Mouse (Mus musculus): ENCODE measurements at regions not wholly inside any gene's neighbourhood (a gene's known extent, or its start where the extent isn't known, plus 50 kb on each side); places are given as distances from the start of the nearest gene placed in this dataset.
A peak's percentile ranks its signal among the peaks of the same experiment; 100 is the strongest.

DNA sequence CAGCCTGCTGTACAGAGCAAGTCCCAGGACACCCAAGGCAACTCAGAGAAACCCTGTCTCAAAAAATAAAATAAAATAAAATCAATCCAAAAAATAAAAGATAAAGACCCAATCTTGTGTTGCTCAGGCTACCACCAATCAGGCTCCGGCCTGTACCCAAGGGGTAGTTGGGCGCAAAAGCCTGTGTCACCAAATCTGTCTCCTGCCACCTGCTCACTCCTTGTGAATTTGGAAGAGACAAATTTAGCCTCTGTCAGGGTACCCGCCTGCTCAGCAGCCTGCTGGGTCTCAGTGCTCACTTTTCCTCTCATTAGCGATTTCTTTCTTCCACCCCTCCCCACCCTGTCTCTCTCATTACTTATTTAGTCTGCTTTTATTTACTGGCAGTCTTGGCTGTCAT lies 54.6 kb downstream of the Sox4 start:
- TF ChIP-seq CTCF (IDR thresholded peaks at IDR 0.05): no peak
- Histone ChIP-seq H3K27ac (no peak overlapping the region), H3K4me3 (no peak overlapping the region)
- DNase-seq: no peak
- intact Hi-C loops (cut with DNase I): no loop called here

GRCm38 (mm10) chr13:28892896-28893295 lies 60.6 kb downstream of the Sox4 start:
- no peak overlapping the region for H3K4me3 ChIP-seq
- no peak overlapping the region for H3K27ac ChIP-seq
- intact Hi-C loops (cut with DNase I): no loop called here
- DNase-seq: no peak
- TF ChIP-seq CTCF (IDR thresholded peaks at IDR 0.05): no peak

- intact Hi-C loops (cut with DNase I): loop anchor here (5.0 kb wide), 1 partner anchor 65 kb away; the partner anchor contains the start of gene Sox4
- no peak for DNase-seq
Observed at GRCm38 (mm10) chr13:28887098-28887497, 66.4 kb downstream of the Sox4 start.

GRCm38 (mm10) chr13:28886691-28887090 lies 66.8 kb downstream of the Sox4 start:
- Histone ChIP-seq H3K4me3 (peak overlapping the region; percentile 19; the same call in 1 of the 2 replicates), H3K27ac (no peak overlapping the region)
- intact Hi-C loops (cut with DNase I): loop anchor here (5.0 kb wide), 1 partner anchor 66 kb away; the partner anchor contains the start of gene Sox4
- no peak for DNase-seq
- TF ChIP-seq CTCF (IDR thresholded peaks at IDR 0.05): no peak

More at GRCm38 (mm10) chr13:28887098-28887497, 66.4 kb downstream of the Sox4 start:
- TF ChIP-seq CTCF (IDR thresholded peaks at IDR 0.05): no peak
- Histone ChIP-seq H3K4me3 (no peak overlapping the region), H3K27ac (no peak overlapping the region)

DNA sequence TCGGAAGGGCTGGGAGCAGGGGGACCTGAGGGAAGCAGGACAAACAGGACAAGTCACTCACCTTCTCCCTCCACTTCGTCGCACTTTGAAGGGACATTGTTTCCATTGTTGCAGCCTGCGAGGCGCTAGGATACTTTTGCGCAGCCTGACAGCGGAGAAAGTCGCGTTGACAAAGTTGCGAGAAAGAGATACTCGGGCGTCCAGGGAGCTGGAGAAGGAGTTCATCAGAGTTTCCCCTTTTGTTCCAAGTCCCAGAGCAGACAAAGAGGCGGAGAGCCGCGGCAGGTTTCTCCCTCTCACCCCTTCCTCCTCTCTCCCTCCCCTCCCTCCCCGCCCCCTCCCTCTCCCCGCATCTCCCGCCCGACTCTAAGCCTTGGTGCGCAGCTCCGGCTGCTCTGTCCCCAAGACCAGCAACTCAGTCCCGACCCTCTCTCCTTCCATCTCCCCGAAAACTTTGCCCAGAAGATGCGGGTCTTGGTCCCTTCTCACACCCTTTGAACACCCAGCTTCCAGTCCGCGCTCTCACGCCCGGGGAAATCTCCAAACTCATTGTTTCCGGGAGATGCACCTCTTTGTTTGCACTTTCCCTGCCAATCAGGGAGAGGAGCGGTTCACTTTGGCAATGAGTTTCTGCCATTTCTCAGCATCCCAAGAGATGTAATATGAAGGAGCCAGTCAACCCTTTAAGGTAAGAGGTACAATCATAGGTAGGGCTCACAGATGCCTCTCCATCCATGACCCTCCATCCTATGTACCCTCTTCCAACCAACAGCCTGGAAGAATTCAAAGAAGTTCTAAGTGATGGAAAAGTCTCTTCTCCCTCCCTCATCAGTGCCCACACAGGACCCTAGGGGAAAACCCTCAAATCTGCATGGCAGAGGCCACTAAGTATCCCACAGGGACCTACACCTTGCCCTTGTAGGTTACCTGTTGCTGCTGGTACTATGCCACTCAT lies 68.2 kb downstream of the Sox4 start:
- TF ChIP-seq CTCF (IDR thresholded peaks at IDR 0.05): no peak
- intact Hi-C loops (cut with DNase I): loop anchor here (5.0 kb wide), 1 partner anchor 67 kb away; the partner anchor contains the start of gene Sox4
- Histone ChIP-seq H3K4me3 (peak overlapping the region; percentile 83), H3K27ac (peak overlapping the region; percentile 74)
- peak; percentile 25 for DNase-seq

DNA sequence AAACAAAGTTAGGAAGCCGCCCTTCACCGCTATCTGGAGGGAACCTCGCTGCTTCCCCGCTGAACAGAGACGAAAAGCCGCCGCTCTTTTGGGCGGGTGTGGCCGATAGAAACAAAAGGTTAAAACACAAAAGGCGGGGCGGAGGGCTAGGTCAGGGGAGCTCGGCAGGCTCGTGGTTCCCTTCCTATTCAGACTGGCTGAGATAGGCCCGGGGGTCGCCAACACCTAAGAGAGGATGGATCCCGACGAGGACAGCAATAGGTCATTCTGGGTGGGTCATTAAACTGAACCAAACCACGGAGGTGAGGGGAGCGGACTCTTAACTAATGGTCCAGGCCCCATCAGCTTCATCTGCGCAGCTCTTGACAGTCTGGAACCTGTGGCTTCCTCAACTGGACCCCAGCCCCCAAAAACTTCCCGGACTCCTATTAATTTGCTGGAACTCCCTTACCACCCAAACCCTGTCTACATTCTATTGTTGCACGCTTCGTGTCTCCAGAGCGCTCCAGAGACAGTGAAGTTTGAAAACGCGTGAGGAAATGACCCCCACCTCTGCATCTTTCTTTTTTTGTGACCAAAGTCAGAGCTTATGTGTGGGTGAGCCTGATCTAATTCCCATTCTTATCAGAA lies 69.2 kb downstream of the Sox4 start:
- DNase-seq: peak; percentile 24
- no peak for TF ChIP-seq CTCF (IDR thresholded peaks at IDR 0.05)
- peak overlapping the region; percentile 83 for H3K4me3 ChIP-seq
- intact Hi-C loops (cut with DNase I): no loop called here
- H3K27ac ChIP-seq: peak overlapping the region; percentile 74

- intact Hi-C loops (cut with DNase I): no loop called here
- no peak for TF ChIP-seq CTCF (IDR thresholded peaks at IDR 0.05)
- DNase-seq: no peak
- Histone ChIP-seq H3K27ac (no peak overlapping the region), H3K4me3 (peak overlapping the region; percentile 83)
Observed at GRCm38 (mm10) chr13:28883398-28883797, 70.1 kb downstream of the Sox4 start.

DNA sequence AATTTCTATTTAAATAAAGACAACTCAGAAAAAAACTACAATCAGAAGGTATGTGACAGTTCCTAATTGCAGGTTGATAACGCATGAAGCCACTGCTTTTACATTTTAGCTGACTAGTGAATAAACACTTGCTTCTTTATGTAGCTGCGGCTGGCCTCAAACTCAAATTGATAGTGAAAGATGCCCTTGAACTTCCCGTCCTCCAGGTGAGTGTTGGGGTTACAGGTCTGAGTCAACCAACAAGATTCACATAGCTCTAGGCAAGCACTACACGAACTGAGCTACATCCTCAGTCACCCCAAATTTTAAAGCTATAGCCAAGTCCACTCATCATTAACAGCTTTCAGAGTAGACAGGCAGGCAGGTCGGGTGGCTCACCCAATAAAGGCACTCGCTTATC lies 72.6 kb downstream of the Sox4 start:
- intact Hi-C loops (cut with DNase I): no loop called here
- no peak for DNase-seq
- Histone ChIP-seq H3K4me3 (no peak overlapping the region), H3K27ac (no peak overlapping the region)
- TF ChIP-seq CTCF (IDR thresholded peaks at IDR 0.05): no peak

DNA sequence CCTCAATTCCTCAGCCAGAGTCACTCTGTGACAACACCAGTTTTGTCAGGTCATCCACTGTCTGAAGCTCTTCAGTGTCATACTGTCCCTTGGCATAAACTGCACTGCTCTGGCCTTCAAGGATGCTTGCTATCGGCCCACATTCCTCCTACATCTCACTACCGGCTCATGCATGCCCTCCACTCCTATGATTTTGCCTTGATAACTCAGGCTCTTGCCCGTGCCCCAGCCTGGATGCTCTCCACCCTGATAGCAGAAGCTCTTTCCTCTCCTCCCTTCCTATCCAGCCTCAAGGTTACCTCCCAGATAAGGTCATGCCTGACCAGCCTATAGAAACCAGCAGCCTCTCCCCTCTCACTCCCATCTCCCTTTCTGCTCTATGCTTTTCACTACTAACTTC lies 74.8 kb downstream of the Sox4 start:
- no peak for TF ChIP-seq CTCF (IDR thresholded peaks at IDR 0.05)
- intact Hi-C loops (cut with DNase I): no loop called here
- no peak for DNase-seq
- no peak overlapping the region for H3K27ac ChIP-seq
- H3K4me3 ChIP-seq: no peak overlapping the region

- no peak for DNase-seq
- H3K4me3 ChIP-seq: no peak overlapping the region
- no peak for TF ChIP-seq CTCF (IDR thresholded peaks at IDR 0.05)
- no peak overlapping the region for H3K27ac ChIP-seq
- intact Hi-C loops (cut with DNase I): no loop called here
Observed at GRCm38 (mm10) chr13:28876771-28877170, 76.7 kb downstream of the Sox4 start.

DNA sequence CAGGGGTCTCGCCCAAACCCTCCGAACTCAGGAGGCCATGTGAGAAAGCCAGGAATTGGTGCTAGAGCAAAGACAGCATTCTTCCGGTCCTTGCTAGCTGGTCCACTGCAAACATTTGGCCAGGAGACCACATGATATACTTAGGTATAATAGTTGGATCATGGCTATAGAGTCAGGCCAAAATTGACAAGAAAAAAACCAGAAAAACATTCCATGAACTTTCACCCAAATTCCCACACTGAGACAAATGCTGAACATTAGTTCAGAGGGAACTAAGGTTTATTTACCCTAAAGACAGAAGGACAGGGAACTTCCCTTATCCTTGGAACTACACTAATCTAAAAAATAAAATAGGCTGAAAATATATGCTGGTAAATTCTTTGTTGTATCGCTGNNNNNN lies 82.8 kb downstream of the Sox4 start:
- Histone ChIP-seq H3K4me3 (no peak overlapping the region), H3K27ac (no peak overlapping the region)
- no peak for DNase-seq
- TF ChIP-seq CTCF (IDR thresholded peaks at IDR 0.05): no peak
- intact Hi-C loops (cut with DNase I): no loop called here

GRCm38 (mm10) chr13:28867210-28867609 lies 86.3 kb downstream of the Sox4 start:
- peak; percentile 26 for DNase-seq
- Histone ChIP-seq H3K27ac (no peak overlapping the region), H3K4me3 (no peak overlapping the region)
- no peak for TF ChIP-seq CTCF (IDR thresholded peaks at IDR 0.05)
- intact Hi-C loops (cut with DNase I): no loop called here

- TF ChIP-seq CTCF (IDR thresholded peaks at IDR 0.05): no peak
- DNase-seq: no peak
- intact Hi-C loops (cut with DNase I): no loop called here
- no peak overlapping the region for H3K27ac ChIP-seq
- H3K4me3 ChIP-seq: no peak overlapping the region
Observed at GRCm38 (mm10) chr13:28866686-28867085, 86.8 kb downstream of the Sox4 start.
